Mouse (Mus musculus) WW6 (cell line): Measurements from ENCODE around the gene 1500009C09Rik.
"Not testable (repeated sequence)": the region's sequence is repeated elsewhere in the genome, so short reads cannot be mapped to it uniquely, and the experiment has no call there.

Experiments used
- DNase-seq: peaks from one replicate; pipeline ENCODE4 v3.0.0-alpha.2; 2013; ENCODE audit warnings: low read depth, low spot score

1500009C09Rik gene

GRCm38 (mm10) chr15:82218778-82219666, 33.2 kb upstream of the 1500009C09Rik start:
- DNase-seq, result no peak

- DNase-seq, result no peak
These were observed 32.1 kb upstream of the 1500009C09Rik start for GRCm38 (mm10) chr15:82220003-82220675.

GRCm38 (mm10) chr15:82221104-82221860, 30.9 kb upstream of the 1500009C09Rik start:
- DNase-seq, result no peak

- DNase-seq, result no peak
These were observed 28.9 kb upstream of the 1500009C09Rik start for GRCm38 (mm10) chr15:82223251-82223650.

GRCm38 (mm10) chr15:82223657-82224601, 28.3 kb upstream of the 1500009C09Rik start, which contains the start of gene Tnfrsf13c:
Tnfrsf13c (minus strand) TSS chr15:82224369.
- DNase-seq, result no peak

GRCm38 (mm10) chr15:82224602-82225215, 27.5 kb upstream of the 1500009C09Rik start:
- no peak for DNase-seq

- DNase-seq, result no peak
These were observed 26.4 kb upstream of the 1500009C09Rik start for GRCm38 (mm10) chr15:82225769-82226168.

- DNase-seq, result no peak
These were observed 22.6 kb upstream of the 1500009C09Rik start for GRCm38 (mm10) chr15:82229542-82230045.

GRCm38 (mm10) chr15:82230098-82230611, 22.0 kb upstream of the 1500009C09Rik start:
- DNase-seq, result no peak

GRCm38 (mm10) chr15:82231100-82231499, 21.1 kb upstream of the 1500009C09Rik start:
- DNase-seq, result no peak

GRCm38 (mm10) chr15:82231591-82232378, 20.4 kb upstream of the 1500009C09Rik start:
- no peak for DNase-seq

GRCm38 (mm10) chr15:82232651-82233050, 19.5 kb upstream of the 1500009C09Rik start:
- no peak for DNase-seq

GRCm38 (mm10) chr15:82235661-82236060, 16.5 kb upstream of the 1500009C09Rik start:
- DNase-seq, result no peak

GRCm38 (mm10) chr15:82236565-82236964, 15.6 kb upstream of the 1500009C09Rik start:
- no peak for DNase-seq

GRCm38 (mm10) chr15:82243311-82243710, 8.9 kb upstream of the 1500009C09Rik start:
- DNase-seq, result no peak

- DNase-seq, result no peak
These were observed 8.5 kb upstream of the 1500009C09Rik start for GRCm38 (mm10) chr15:82243742-82244114.

GRCm38 (mm10) chr15:82244115-82244804, 7.9 kb upstream of the 1500009C09Rik start, which contains the start of gene Cenpm:
Cenpm (minus strand) TSS chr15:82244748.
- peak; percentile 73 for DNase-seq

- not testable (repeated sequence) for DNase-seq
These were observed 7.4 kb upstream of the 1500009C09Rik start for GRCm38 (mm10) chr15:82244805-82245161.
